Mouse (Mus musculus): ENCODE measurements around the gene Porcn.

- TF ChIP-seq POLR2A (IDR thresholded peaks at IDR 0.05; ENCODE audit: insufficient read length, low read depth) (no peak), MAX (IDR thresholded peaks at IDR 0.05; ENCODE audit: low read depth) (no peak), TCF12 (IDR thresholded peaks at IDR 0.05; ENCODE audit: insufficient read depth, poor library complexity, severe bottlenecking) (no peak), MYOG (IDR thresholded peaks at IDR 0.05; ENCODE audit: control insufficient read depth in 1 of 3, insufficient read depth in 1 of 3, insufficient read length in 2 of 3, low read depth in 2 of 3) (no peak), POLR2AphosphoS2 (IDR thresholded peaks at IDR 0.05; ENCODE audit: insufficient read length, low read depth) (no peak)
Measured at GRCm38 (mm10) chrX:8247680-8248079, 41.4 kb upstream of the Porcn start.

Measured in myocyte (in vitro differentiated cells).